Mouse (Mus musculus): ENCODE measurements around the gene Gm9747. TPM values are rescaled to one million over a fixed set of nuclear protein-coding genes. Genes with fewer than 3 reads are reported as not detected.

The Gm9747 gene
- polyA plus RNA-seq, 1 experiment: not detected

GRCm38 (mm10) chr1:82257457-82257856, 24.5 kb downstream of the Gm9747 start:
- Histone ChIP-seq H3K4me1 (ENCODE audit: control insufficient read depth, insufficient read depth, low read length) (peaks cover 3% of the 10 kb centered on the region; the same call in 1 of the 2 replicates), H3K27me3 (replicated peaks; ENCODE audit: control insufficient read depth, insufficient read depth, low read length) (no peaks in the 10 kb centered on the region), H3K27ac (ENCODE audit: insufficient read depth, low read depth, low read length) (no peak overlapping the region), H3K36me3 (ENCODE audit: control insufficient read depth, insufficient read depth, low read length) (no peaks in the 10 kb centered on the region), H3K4me3 (ENCODE audit: insufficient read depth, low read depth, low read length) (no peak overlapping the region)
- TF ChIP-seq CTCF (conservative IDR thresholded peaks at IDR 0.05; ENCODE audit: insufficient read depth, insufficient read length, low read depth, low read length) (no peak), POLR2A (IDR thresholded peaks at IDR 0.05; ENCODE audit: low read depth, low read length) (no peak)
- 59% methylated on average over 5 of the region's 5 CpGs for WGBS
- no peak for DNase-seq

GRCm38 (mm10) chr1:82258331-82258730, 25.4 kb downstream of the Gm9747 start:
- H3K27me3 ChIP-seq (replicated peaks; ENCODE audit: control insufficient read depth, insufficient read depth, low read length): no peaks in the 10 kb centered on the region
- H3K36me3 ChIP-seq (ENCODE audit: control insufficient read depth, insufficient read depth, low read length): no peaks in the 10 kb centered on the region
- no peak for DNase-seq
- TF ChIP-seq POLR2A (IDR thresholded peaks at IDR 0.05; ENCODE audit: low read depth, low read length): no peak
- no peak for TF ChIP-seq CTCF (conservative IDR thresholded peaks at IDR 0.05; ENCODE audit: insufficient read depth, insufficient read length, low read depth, low read length)
- WGBS: 50% methylated on average over 7 of the region's 7 CpGs
- peaks cover 3% of the 10 kb centered on the region; the same call in 1 of the 2 replicates for H3K4me1 ChIP-seq (ENCODE audit: control insufficient read depth, insufficient read depth, low read length)
- no peak overlapping the region for H3K27ac ChIP-seq (ENCODE audit: insufficient read depth, low read depth, low read length)
- no peak overlapping the region for H3K4me3 ChIP-seq (ENCODE audit: insufficient read depth, low read depth, low read length)

GRCm38 (mm10) chr1:82260055-82260454, 27.1 kb downstream of the Gm9747 start:
- Histone ChIP-seq H3K27me3 (replicated peaks; ENCODE audit: control insufficient read depth, insufficient read depth, low read length) (no peaks in the 10 kb centered on the region), H3K36me3 (ENCODE audit: control insufficient read depth, insufficient read depth, low read length) (no peaks in the 10 kb centered on the region), H3K4me1 (ENCODE audit: control insufficient read depth, insufficient read depth, low read length) (peaks cover 3% of the 10 kb centered on the region; the same call in 1 of the 2 replicates), H3K4me3 (ENCODE audit: insufficient read depth, low read depth, low read length) (no peak overlapping the region), H3K27ac (ENCODE audit: insufficient read depth, low read depth, low read length) (no peak overlapping the region)
- no peak for DNase-seq
- TF ChIP-seq CTCF (conservative IDR thresholded peaks at IDR 0.05; ENCODE audit: insufficient read depth, insufficient read length, low read depth, low read length) (no peak), POLR2A (IDR thresholded peaks at IDR 0.05; ENCODE audit: low read depth, low read length) (no peak)
- WGBS: 67% methylated on average over 3 of the region's 3 CpGs

- peak; percentile 18 for DNase-seq
- H3K4me1 ChIP-seq (ENCODE audit: control insufficient read depth, insufficient read depth, low read length): peaks cover 3% of the 10 kb centered on the region; the same call in 1 of the 2 replicates
- H3K27ac ChIP-seq (ENCODE audit: insufficient read depth, low read depth, low read length): peak overlapping the region; percentile 64
- no peaks in the 10 kb centered on the region for H3K36me3 ChIP-seq (ENCODE audit: control insufficient read depth, insufficient read depth, low read length)
- H3K4me3 ChIP-seq (ENCODE audit: insufficient read depth, low read depth, low read length): no peak overlapping the region
- 53% methylated on average over 9 of the region's 9 CpGs for WGBS
- TF ChIP-seq CTCF (conservative IDR thresholded peaks at IDR 0.05; ENCODE audit: insufficient read depth, insufficient read length, low read depth, low read length) (no peak), POLR2A (IDR thresholded peaks at IDR 0.05; ENCODE audit: low read depth, low read length) (no peak)
- no peaks in the 10 kb centered on the region for H3K27me3 ChIP-seq (replicated peaks; ENCODE audit: control insufficient read depth, insufficient read depth, low read length)
Measured at GRCm38 (mm10) chr1:82261053-82261618, 28.2 kb downstream of the Gm9747 start.

GRCm38 (mm10) chr1:82261638-82262037, 28.7 kb downstream of the Gm9747 start:
- Histone ChIP-seq H3K4me3 (ENCODE audit: insufficient read depth, low read depth, low read length) (no peak overlapping the region), H3K27ac (ENCODE audit: insufficient read depth, low read depth, low read length) (no peak overlapping the region), H3K4me1 (ENCODE audit: control insufficient read depth, insufficient read depth, low read length) (peaks cover 3% of the 10 kb centered on the region; the same call in 1 of the 2 replicates), H3K36me3 (ENCODE audit: control insufficient read depth, insufficient read depth, low read length) (no peaks in the 10 kb centered on the region), H3K27me3 (replicated peaks; ENCODE audit: control insufficient read depth, insufficient read depth, low read length) (no peaks in the 10 kb centered on the region)
- TF ChIP-seq CTCF (conservative IDR thresholded peaks at IDR 0.05; ENCODE audit: insufficient read depth, insufficient read length, low read depth, low read length) (no peak), POLR2A (IDR thresholded peaks at IDR 0.05; ENCODE audit: low read depth, low read length) (no peak)
- WGBS: 83% methylated on average over 5 of the region's 5 CpGs
- DNase-seq: no peak

GRCm38 (mm10) chr1:82262331-82262730, 29.4 kb downstream of the Gm9747 start:
- no peak overlapping the region for H3K4me3 ChIP-seq (ENCODE audit: insufficient read depth, low read depth, low read length)
- no peak overlapping the region for H3K27ac ChIP-seq (ENCODE audit: insufficient read depth, low read depth, low read length)
- peaks cover 3% of the 10 kb centered on the region; the same call in 1 of the 2 replicates for H3K4me1 ChIP-seq (ENCODE audit: control insufficient read depth, insufficient read depth, low read length)
- no peaks in the 10 kb centered on the region for H3K27me3 ChIP-seq (replicated peaks; ENCODE audit: control insufficient read depth, insufficient read depth, low read length)
- no peaks in the 10 kb centered on the region for H3K36me3 ChIP-seq (ENCODE audit: control insufficient read depth, insufficient read depth, low read length)
- DNase-seq: no peak
- TF ChIP-seq CTCF (conservative IDR thresholded peaks at IDR 0.05; ENCODE audit: insufficient read depth, insufficient read length, low read depth, low read length) (no peak), POLR2A (IDR thresholded peaks at IDR 0.05; ENCODE audit: low read depth, low read length) (no peak)
- WGBS: 73% methylated on average over 1 of the region's 1 CpGs

- 55% methylated on average over 4 of the region's 4 CpGs for WGBS
- Histone ChIP-seq H3K4me1 (ENCODE audit: control insufficient read depth, insufficient read depth, low read length) (no peaks in the 10 kb centered on the region), H3K4me3 (ENCODE audit: insufficient read depth, low read depth, low read length) (no peak overlapping the region), H3K27me3 (replicated peaks; ENCODE audit: control insufficient read depth, insufficient read depth, low read length) (no peaks in the 10 kb centered on the region), H3K27ac (ENCODE audit: insufficient read depth, low read depth, low read length) (no peak overlapping the region), H3K36me3 (ENCODE audit: control insufficient read depth, insufficient read depth, low read length) (no peaks in the 10 kb centered on the region)
- TF ChIP-seq CTCF (conservative IDR thresholded peaks at IDR 0.05; ENCODE audit: insufficient read depth, insufficient read length, low read depth, low read length) (no peak), POLR2A (IDR thresholded peaks at IDR 0.05; ENCODE audit: low read depth, low read length) (no peak)
- no peak for DNase-seq
Measured at GRCm38 (mm10) chr1:82267547-82267946, 34.6 kb downstream of the Gm9747 start.

Measured in kidney, adult 2 months (tissue).